Mouse (Mus musculus): Measurements from ENCODE around the gene Zfp607a. TPM values are rescaled to one million over a fixed set of nuclear protein-coding genes. Genes with fewer than 3 reads are reported as not detected.
A peak's percentile ranks its signal among the peaks of the same experiment; 100 is the strongest.
"Not testable (repeated sequence)": the region's sequence is repeated elsewhere in the genome, so short reads cannot be mapped to it uniquely, and the experiment has no call there.

The Zfp607a gene
- polyA plus RNA-seq (2015; fragmentation: Nextera tagmentation; extraction: Ambion mirVana) = 2.3 and 2.4 TPM in 2 replicates

GRCm38 (mm10) chr7:27857227-27857626, at the start of gene Zfp607a:
Gene Zfp607a, plus strand, starts transcription at chr7:27857527.
- no peak within 1 kb of the TSS for H3K4me3 ChIP-seq
- H3K27me3 ChIP-seq = no peaks in the 10 kb centered on the region
- H3K9me3 ChIP-seq (replicated peaks) = no peaks in the 10 kb centered on the region
- 93% methylated on average over 1 of the region's 1 CpGs for WGBS
- H3K4me2 ChIP-seq = no peak within 1 kb of the TSS
- peaks cover 16% of the 10 kb centered on the region for H3K4me1 ChIP-seq
- peaks cover 43% of the 10 kb centered on the region for H3K36me3 ChIP-seq (ENCODE audit: poor library complexity, severe bottlenecking)
- ATAC-seq = no peak
- no peak within 1 kb of the TSS for H3K27ac ChIP-seq
- no peak within 1 kb of the TSS for H3K9ac ChIP-seq

- WGBS = 87% methylated on average over 7 of the region's 7 CpGs
- H3K36me3 ChIP-seq (ENCODE audit: poor library complexity, severe bottlenecking) = peaks cover 69% of the 10 kb centered on the region
- no peak for ATAC-seq
- no peak overlapping the region for H3K4me3 ChIP-seq
- no peaks in the 10 kb centered on the region for H3K4me1 ChIP-seq
- no peak overlapping the region for H3K9ac ChIP-seq
- no peaks in the 10 kb centered on the region for H3K9me3 ChIP-seq (replicated peaks)
- H3K4me2 ChIP-seq = no peak overlapping the region
- H3K27me3 ChIP-seq = no peaks in the 10 kb centered on the region
- H3K27ac ChIP-seq = no peak overlapping the region
These were observed 38.7 kb upstream of the Zfp607a start for GRCm38 (mm10) chr7:27818526-27819110.

- no peaks in the 10 kb centered on the region for H3K4me1 ChIP-seq
- H3K4me2 ChIP-seq = no peak overlapping the region
- H3K27ac ChIP-seq = no peak overlapping the region
- H3K9me3 ChIP-seq (replicated peaks) = no peaks in the 10 kb centered on the region
- no peaks in the 10 kb centered on the region for H3K27me3 ChIP-seq
- ATAC-seq = no peak
- H3K4me3 ChIP-seq = no peak overlapping the region
- H3K9ac ChIP-seq = no peak overlapping the region
- H3K36me3 ChIP-seq (ENCODE audit: poor library complexity, severe bottlenecking) = peaks cover 47% of the 10 kb centered on the region
These were observed 34.7 kb upstream of the Zfp607a start for GRCm38 (mm10) chr7:27822611-27823010.

DNA sequence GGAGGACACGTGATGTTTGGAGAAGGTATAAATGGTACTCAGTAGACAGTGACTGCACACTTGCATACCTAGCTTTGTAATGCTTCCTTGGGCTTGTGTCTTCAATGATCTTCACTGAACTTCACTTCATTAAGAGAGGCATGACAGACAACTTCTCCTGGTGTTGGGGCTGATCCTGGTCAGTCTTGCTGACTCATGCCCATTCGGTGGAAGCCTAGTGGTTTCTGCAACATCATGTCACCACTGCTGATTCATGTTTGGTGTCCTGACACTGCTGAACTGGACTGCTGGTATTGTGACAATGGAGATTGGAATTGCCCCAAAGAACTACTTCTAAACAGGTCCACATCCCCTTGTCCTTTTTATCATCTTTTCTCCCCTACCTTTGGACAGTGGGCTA, 23.2 kb upstream of the Zfp607a start:
- Histone ChIP-seq H3K9ac (no peak overlapping the region), H3K9me3 (replicated peaks) (no peaks in the 10 kb centered on the region), H3K4me2 (no peak overlapping the region), H3K36me3 (ENCODE audit: poor library complexity, severe bottlenecking) (no peaks in the 10 kb centered on the region), H3K27ac (no peak overlapping the region), H3K4me3 (no peak overlapping the region), H3K27me3 (no peaks in the 10 kb centered on the region; the same call in 1 of the 2 replicates), H3K4me1 (peaks cover 3% of the 10 kb centered on the region)
- WGBS = 89% methylated on average over 2 of the region's 2 CpGs
- no peak for ATAC-seq

DNA sequence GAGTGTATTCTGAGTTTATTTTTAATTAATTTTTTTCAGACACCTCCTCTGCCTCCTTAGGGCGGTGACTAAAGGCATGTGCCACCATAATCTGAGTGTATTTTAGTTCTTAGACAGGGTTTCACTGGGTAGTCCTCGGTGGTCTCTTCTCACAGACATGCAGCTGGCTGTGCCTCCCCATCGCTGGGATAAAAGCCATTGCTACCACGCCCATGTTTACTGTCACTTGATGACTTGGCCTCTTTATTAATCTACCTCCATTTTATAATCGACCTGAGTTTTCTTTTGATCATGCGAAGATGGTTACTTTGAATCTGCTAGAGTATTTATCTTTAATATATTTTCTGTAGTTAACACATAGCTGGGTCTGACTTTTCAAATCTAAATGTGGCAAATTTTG, 19.4 kb upstream of the Zfp607a start:
- Histone ChIP-seq H3K27me3 (no peaks in the 10 kb centered on the region), H3K36me3 (ENCODE audit: poor library complexity, severe bottlenecking) (no peaks in the 10 kb centered on the region), H3K4me1 (peaks cover 14% of the 10 kb centered on the region), H3K9me3 (replicated peaks) (no peaks in the 10 kb centered on the region), H3K9ac (peak overlapping the region; percentile 64), H3K27ac (peak overlapping the region; percentile 84), H3K4me3 (peak overlapping the region; percentile 52), H3K4me2 (peak overlapping the region; percentile 69)
- WGBS = 30% methylated on average over 6 of the region's 6 CpGs
- peak; percentile 65 for ATAC-seq

GRCm38 (mm10) chr7:27838323-27839249, 18.7 kb upstream of the Zfp607a start, which contains the start of gene Zfp59:
Gene Zfp59, plus strand, starts transcription at chr7:27838607.
- Histone ChIP-seq H3K27me3 (no peaks in the 10 kb centered on the region), H3K9me3 (replicated peaks) (no peaks in the 10 kb centered on the region), H3K9ac (peak within 1 kb of the TSS; percentile 64), H3K36me3 (ENCODE audit: poor library complexity, severe bottlenecking) (no peaks in the 10 kb centered on the region), H3K4me1 (peaks cover 14% of the 10 kb centered on the region), H3K4me3 (peak within 1 kb of the TSS; percentile 52), H3K27ac (peak within 1 kb of the TSS; percentile 84), H3K4me2 (peak within 1 kb of the TSS; percentile 69)
- peak; percentile 99 for ATAC-seq
- 3% methylated on average over 34 of the region's 34 CpGs for WGBS

DNA sequence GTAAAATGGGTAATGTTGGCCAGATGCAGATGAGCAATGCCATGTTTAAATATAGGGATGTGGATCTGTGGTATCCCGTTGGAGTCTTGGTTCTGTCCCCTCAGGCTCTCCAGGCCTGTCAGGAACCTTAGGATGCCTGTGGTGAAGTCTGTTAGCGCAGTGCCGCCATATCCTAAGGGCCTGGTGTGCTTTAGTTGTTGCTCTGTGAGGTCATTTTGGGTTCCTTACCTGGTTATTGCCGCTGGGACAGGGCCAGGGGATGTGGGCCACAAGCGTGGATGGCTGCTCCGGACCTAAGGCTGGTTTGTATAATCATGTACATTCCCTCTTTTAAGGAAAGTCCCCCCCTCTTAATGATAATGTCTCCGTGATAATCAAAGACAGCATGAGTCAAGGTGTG, 17.7 kb upstream of the Zfp607a start:
- ATAC-seq = no peak
- Histone ChIP-seq H3K9ac (peak overlapping the region; percentile 64; the same call in 1 of the 2 replicates), H3K4me2 (peak overlapping the region; percentile 69), H3K4me3 (peak overlapping the region; percentile 52), H3K9me3 (replicated peaks) (no peaks in the 10 kb centered on the region), H3K4me1 (peaks cover 14% of the 10 kb centered on the region), H3K36me3 (ENCODE audit: poor library complexity, severe bottlenecking) (peaks cover 4% of the 10 kb centered on the region), H3K27me3 (no peaks in the 10 kb centered on the region), H3K27ac (no peak overlapping the region)
- WGBS = 91% methylated on average over 7 of the region's 7 CpGs

DNA sequence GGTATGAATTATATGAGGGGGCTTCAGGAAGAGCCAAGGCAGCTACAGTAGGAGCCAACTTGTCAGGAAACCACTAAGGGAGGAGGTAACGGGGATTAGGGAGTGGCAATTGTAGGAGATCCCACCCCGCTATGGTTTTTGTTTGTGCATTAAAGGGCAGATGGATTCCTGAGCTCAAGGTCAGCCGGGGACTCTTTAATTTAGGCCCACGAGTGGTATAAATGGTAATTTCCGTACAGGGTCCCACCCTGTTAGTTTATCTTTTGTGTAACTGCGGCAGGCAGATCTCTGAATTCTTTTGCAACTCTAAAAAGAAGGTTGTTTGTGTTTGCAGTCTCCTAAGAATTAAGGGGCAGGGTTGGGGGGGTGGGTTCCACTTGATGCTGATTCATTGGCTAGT, 17.2 kb upstream of the Zfp607a start:
- Histone ChIP-seq H3K36me3 (ENCODE audit: poor library complexity, severe bottlenecking) (peaks cover 9% of the 10 kb centered on the region), H3K4me1 (peaks cover 14% of the 10 kb centered on the region), H3K9me3 (replicated peaks) (no peaks in the 10 kb centered on the region), H3K4me2 (no peak overlapping the region), H3K27me3 (no peaks in the 10 kb centered on the region), H3K9ac (no peak overlapping the region), H3K27ac (no peak overlapping the region), H3K4me3 (no peak overlapping the region)
- 88% methylated on average over 6 of the region's 6 CpGs for WGBS
- ATAC-seq = no peak

DNA sequence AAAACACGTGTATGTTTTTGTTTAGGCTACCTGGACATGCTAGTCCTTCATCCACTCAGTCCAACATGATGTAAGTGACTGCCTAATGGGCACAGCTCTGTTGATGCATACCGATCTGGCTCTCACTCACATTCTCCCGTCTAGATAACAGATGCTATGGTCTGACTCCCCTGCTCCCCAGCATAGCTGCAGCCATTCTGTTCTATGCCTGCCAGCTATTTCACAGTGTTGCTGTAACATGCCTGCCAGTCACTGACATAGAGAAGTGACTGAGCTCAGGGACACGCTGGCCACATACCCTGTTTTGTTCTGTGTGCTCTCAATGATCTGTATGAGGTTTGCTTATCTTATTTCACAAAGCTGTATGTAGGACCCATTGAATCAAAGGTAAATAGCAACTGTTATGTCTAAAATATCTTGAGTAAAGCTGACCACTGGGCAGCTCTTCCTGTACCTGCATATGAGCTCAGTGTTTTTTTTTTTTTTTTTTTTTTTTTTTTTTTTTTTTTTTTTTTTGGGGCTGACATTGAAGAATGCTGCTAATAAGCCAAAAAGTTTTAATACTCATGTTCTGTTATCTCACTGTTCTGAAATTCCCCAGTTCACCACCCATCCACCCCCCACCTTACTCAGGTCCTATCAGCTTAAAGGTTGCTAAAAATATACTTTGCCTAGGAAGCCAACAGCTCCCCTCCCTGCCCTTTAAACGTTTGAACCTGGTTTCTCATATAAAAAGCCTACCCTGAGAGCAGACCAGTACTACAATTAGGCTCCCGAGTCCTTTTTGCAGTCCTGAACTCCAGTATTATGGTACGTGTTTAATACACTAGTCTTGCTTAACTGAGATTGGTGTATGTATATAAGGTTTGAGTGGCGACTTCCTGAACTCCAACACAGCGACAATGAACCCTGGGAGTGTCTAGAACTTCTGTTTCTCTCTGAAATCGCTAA, 2.2 kb downstream of the Zfp607a start:
- no peak overlapping the region for H3K27ac ChIP-seq
- 30% methylated on average over 10 of the region's 10 CpGs for whole genome bisulfite sequencing
- H3K4me1 ChIP-seq = peaks cover 16% of the 10 kb centered on the region
- peak overlapping the region; percentile 80 for H3K4me2 ChIP-seq
- H3K4me3 ChIP-seq = peak overlapping the region; percentile 57
- H3K36me3 ChIP-seq (ENCODE audit: poor library complexity, severe bottlenecking) = peaks cover 33% of the 10 kb centered on the region
- no peaks in the 10 kb centered on the region for H3K9me3 ChIP-seq (replicated peaks)
- H3K27me3 ChIP-seq = no peaks in the 10 kb centered on the region
- ATAC-seq = no peak
- H3K9ac ChIP-seq = peak overlapping the region; percentile 72

GRCm38 (mm10) chr7:27860396-27861235, 3.3 kb downstream of the Zfp607a start:
- WGBS = under 1% methylated on average over 21 of the region's 22 CpGs
- Histone ChIP-seq H3K36me3 (ENCODE audit: poor library complexity, severe bottlenecking) (peaks cover 27% of the 10 kb centered on the region), H3K27me3 (no peaks in the 10 kb centered on the region), H3K9ac (peak overlapping the region; percentile 72), H3K9me3 (replicated peaks) (no peaks in the 10 kb centered on the region), H3K27ac (no peak overlapping the region), H3K4me2 (peak overlapping the region; percentile 80), H3K4me3 (peak overlapping the region; percentile 57), H3K4me1 (peaks cover 16% of the 10 kb centered on the region)
- ATAC-seq = peak; percentile 87

- WGBS = 86% methylated on average over 5 of the region's 5 CpGs
- not testable (repeated sequence) for H3K4me3 ChIP-seq; H3K4me2 ChIP-seq; ATAC-seq; H3K27ac ChIP-seq; H3K9me3 ChIP-seq (replicated peaks); H3K9ac ChIP-seq; H3K27me3 ChIP-seq
- Histone ChIP-seq H3K36me3 (ENCODE audit: poor library complexity, severe bottlenecking) (peaks cover 24% of the 10 kb centered on the region), H3K4me1 (peaks cover 16% of the 10 kb centered on the region)
These were observed 5.3 kb downstream of the Zfp607a start for GRCm38 (mm10) chr7:27862578-27862977.
